Mouse (Mus musculus) cerebellum, postnatal 4 days (tissue): ENCODE measurements around the gene Prr15.

Source experiments
- DNase-seq, 2 experiments: peaks; one replicate each; pipeline ENCODE4 v3.0.0; 2022; ENCODE audit warnings: low spot score in 2 of 2, mixed read lengths in 1 of 2

Prr15 gene

DNA sequence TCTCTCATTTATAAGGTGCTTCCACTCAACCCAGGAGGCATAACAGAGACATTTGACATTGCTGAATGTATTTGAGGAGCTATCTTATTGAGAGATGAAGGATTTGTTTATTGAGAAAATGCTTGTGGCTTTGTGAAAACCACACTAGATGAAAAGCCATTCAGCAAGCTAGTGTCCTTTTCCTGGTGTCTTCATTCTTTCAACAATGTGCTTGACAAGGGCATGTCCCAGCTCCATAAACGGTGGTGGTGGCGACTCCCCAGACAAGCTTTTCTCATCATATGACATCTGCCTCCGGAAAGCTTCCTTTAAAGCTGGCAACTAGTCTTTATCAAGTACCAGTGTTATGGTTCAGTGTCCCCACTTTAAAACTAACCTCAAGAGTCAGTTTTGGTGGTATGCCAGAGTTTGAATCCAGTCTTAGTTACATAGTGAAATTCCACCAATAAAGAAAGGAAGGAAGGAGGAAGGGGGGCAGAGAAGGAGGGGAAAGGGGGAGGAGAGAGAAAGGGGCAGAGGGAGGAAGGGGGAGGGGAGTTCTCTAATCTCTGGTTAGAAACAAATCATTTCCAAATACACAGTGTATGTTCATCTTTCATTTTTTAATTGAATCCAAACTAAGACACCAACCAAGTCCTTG, at the start of gene Prr15:
Prr15 (plus strand) TSS at position 590 of the 640 bp plus-strand sequence.
- DNase-seq: no peak

DNA sequence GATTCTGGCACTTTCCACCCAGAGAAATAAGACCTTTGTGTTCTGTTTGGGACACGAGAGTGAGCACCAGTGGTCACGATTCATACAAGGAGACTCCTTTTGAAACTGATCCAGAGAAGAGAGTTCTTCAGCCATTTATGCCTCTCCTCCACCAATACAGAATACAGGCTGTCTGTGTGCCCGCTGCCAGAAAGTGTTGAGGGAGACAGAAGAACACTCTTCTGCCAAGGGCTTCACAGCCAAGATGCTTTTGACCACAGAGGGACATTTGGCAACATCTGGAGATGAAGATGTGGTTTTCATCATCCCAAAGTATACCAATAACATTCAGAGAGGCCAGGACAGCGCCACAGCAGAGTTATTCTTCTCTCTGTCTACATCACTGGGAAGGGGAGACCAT, 48.4 kb upstream of the Prr15 start:
- no peak for DNase-seq

DNA sequence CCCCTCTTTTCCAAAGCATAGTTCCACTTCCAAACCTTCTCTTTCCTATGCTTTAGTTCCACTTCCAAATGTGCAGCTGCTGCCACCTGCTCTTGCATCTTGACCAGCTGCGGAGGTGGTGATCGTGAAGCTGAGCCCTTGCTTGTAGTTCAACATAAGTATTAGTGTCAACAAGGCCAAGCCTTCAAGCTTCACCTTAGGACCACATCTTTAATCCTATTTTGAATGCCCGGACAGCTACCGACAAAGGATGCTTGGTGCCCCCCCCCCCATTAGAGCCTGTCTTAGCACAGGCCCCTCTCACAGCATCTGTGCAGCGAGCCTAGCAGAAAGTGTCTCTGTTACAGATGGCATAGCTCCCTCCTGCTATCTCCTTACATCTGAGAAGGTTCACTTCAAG, 47.8 kb upstream of the Prr15 start:
- no peak for DNase-seq

- DNase-seq: no peak
Measured at GRCm38 (mm10) chr6:54278613-54279012, 47.0 kb upstream of the Prr15 start.

GRCm38 (mm10) chr6:54279391-54279790, 46.2 kb upstream of the Prr15 start:
- no peak for DNase-seq

DNA sequence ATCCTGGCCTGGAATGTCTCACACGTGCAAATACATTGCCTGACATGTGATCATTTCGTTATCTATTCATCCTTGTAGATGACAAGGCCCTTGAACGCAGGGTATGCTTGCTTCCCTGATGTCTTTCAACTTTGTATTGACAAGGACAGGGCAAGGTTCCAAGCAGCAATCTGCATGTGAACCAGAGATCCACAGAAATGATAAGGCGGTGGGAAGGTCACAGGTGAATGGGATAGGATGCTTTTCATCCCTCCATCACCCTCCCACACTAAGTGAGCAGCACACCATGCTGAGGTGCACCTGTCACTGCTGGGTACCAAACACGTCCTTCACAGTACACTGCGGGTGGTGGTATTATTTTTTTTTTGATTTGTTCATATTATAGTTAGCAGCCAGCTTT, 45.4 kb upstream of the Prr15 start:
- DNase-seq: no peak

DNA sequence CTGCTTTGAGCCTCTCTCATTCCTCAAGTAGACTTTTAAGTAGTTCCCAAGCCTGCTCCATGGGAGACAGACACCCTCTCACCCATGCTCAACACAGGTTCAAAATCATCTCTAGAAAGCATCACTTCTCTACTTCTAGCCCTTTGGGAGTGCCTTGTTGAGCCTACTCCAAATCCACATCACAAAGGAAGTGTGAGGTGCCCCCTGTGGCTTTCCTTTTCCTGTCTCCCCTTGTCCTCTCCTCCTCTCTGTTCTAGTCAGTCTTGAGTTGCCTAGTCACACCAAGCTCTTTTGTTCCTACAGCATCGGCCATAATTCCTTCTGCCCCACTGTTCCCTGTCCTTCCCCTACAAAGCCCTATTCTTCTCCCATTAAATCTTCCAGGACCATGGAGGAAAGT, 42.3 kb upstream of the Prr15 start:
- no peak for DNase-seq

DNA sequence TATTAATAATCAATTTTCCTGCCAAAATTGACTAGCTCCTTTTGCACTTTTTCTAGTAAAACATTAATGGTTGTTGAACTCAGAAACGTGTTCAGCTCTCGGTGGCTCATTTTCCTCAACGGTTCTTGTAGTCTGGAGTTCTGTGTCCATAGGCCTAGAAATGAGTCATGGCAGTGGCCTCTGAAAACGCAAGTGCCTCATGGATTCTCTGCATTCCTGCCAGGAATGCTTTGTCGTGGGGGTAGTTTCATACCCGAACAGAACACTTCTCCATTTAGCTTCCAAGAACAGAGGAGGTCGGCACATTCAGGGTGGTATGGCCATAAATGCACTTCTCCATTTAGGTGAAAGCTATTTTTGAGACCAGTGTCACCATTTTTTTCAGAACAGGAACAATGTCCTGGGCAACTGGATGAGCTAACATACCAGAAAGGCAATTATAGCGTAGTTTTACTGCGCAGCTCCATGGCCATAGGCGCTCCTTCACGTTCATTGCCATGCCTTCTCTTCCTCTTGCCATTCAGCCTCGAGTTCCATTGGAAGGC, 41.4 kb upstream of the Prr15 start:
- no peak for DNase-seq

DNA sequence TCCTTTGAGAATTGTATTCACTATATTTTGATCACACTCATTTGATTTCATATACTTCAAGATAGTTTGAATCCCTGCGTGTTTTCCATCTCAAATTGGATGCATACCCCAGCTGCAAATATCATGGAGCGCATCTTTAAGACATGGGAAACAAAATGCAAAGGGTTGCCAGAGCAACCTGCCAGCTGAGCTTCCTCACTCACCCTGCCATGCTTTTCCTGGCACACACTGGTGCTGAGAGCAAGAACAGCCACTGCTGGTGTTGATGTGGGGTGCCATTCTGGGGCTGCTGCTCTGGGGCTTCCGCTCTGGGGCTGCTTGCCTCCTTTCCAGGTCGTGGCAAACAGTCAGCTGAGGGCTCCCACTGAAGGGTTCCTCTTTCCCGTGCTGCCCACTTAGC, 38.8 kb upstream of the Prr15 start:
- no peak for DNase-seq

- DNase-seq: no peak
Measured at GRCm38 (mm10) chr6:54289774-54290500, 35.7 kb upstream of the Prr15 start.

DNA sequence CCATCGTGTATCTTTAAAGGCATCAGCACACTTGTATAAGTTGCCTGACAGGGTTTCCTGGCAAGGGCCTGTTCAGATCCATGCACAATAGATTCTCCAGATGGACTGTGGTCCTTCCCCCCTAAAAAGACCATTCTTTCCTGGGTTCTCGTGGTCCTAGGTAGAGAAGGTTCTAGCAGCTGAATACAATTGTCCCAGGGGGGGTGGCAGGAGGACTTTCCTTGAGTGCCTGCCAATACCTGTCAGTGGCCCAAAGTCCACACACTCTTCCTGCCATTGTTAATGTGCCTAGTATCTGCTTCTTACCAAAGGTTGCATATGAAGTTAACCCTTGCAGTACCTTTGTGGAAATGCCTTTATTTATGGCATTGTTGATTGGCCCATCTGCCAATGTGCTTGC, 28.4 kb upstream of the Prr15 start:
- DNase-seq: no peak

- DNase-seq: no peak
Measured at GRCm38 (mm10) chr6:54299417-54299816, 26.2 kb upstream of the Prr15 start.

DNA sequence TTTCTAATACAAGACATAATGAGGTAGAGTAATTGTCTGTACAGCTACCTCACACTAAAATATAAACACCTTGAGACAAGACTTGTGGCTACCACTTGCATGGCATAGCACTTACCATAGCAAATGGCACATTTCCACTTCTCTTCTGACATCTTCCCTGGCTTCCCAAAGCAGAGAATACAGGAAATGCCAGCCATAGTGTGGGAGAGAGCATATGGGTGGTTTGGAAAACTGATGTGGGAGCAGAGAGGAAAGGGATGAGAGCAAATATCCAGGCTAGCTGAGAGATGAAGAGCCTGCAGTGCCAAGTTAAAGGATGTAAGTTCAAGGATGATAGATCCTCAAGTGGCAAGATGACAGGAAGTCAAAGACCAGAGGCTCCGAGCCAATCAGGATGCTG, 19.9 kb upstream of the Prr15 start:
- no peak for DNase-seq

- no peak for DNase-seq
Measured at GRCm38 (mm10) chr6:54313071-54313470, 12.6 kb upstream of the Prr15 start.

GRCm38 (mm10) chr6:54318618-54319017, 7.0 kb upstream of the Prr15 start:
- DNase-seq: no peak

DNA sequence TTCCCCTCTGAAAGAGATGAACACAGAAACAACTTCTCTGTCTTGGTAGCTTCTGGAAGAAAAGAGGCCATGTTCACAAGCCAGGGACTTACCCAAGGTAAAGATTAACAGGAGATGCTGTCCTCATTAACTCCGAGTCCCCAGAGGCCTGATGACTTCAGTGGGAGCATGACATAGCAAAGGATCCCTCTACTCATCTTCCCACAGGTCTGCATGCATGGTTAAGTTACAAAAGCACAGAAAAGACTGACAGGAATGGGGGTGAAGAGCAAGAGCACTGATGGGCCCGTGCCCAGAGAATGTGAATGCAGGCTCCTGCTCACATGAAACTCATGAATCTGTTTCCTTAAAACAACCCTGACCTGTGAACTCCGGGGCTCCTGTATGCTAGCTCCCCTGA, 6.4 kb upstream of the Prr15 start:
- no peak for DNase-seq

GRCm38 (mm10) chr6:54320236-54320635, 5.4 kb upstream of the Prr15 start:
- DNase-seq: no peak

- peak in 1 of 2 experiments; percentile 27 for DNase-seq
Measured at GRCm38 (mm10) chr6:54326671-54327625, 1.3 kb downstream of the Prr15 start.

- peak in 1 of 2 experiments; percentile 24 for DNase-seq
Measured at GRCm38 (mm10) chr6:54327626-54328003, 2.0 kb downstream of the Prr15 start.

DNA sequence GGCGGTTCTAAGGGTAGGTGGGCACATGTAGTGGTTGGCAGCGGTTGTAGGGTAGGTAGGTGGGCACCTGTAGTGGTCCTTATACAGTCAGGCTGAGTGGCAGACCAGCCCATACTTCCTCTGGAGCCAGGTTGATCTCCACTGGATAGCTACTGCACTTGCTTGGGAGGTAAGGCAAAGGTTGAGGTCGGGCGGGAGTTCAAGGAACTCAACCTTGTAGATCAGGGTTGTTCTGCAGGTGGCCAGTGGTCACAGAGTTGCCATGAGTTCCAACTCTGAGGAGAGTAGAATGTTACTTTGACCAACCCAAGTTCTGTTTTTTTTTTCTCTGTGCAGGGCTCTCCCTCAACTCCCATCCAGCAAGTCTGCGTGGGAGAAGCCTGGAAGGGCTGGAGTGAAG, 3.1 kb downstream of the Prr15 start:
- DNase-seq: no peak

- no peak for DNase-seq
Measured at GRCm38 (mm10) chr6:54329598-54329997, 4.0 kb downstream of the Prr15 start.

DNA sequence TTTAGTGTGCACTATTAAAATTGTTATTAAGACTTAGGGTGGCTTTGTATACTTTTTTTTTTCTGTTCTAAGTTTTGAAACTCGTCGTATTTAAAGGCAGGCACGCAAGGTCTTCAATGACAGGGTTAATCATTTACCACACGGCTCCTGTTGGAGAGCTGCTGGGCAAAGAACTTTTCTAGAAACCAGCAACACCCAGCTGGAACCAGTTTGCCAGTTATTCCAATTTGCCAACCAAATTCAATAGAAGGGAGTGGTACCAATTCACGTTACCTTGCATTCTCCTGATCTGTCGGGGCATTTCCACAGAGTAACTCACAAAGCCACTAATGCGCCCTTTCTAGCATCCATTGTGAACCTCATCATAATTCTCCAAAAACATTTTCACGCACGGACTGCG, 4.5 kb downstream of the Prr15 start:
- DNase-seq: no peak
